In genomic region chr7:79096492-79096891, GRCm38 (mm10) we compare ENCODE assay signal across 16 mouse cellular contexts. TPM values are rescaled to one million over a fixed set of nuclear protein-coding genes. Genes with fewer than 3 reads are reported as not detected.
"Had no signal": no experiment of that assay in that cellular context is flagged by ENCODE, and none has a peak within 500 bp of the region (broad histone marks: within the 10 kb centered on the region; RNA-seq: fewer than 3 reads in every experiment).

No protein-coding gene starts in this region.

- H3K4me1 ChIP-seq: kidney, embryonic 15.5 days; limb, embryonic 12.5 days; liver, embryonic 15.5 days; midbrain, embryonic 13.5 days; stomach, embryonic 15.5 days had no signal

- DNase-seq: kidney, adult 2 months; kidney, postnatal 14 days; layer of hippocampus, adult 9-11 months; layer of hippocampus, postnatal 36 days; liver; lung, adult 2 months; lung, postnatal 36 days; thymus, adult 18-20 months; thymus, postnatal 14 days had no signal

- H3K9me3 ChIP-seq: kidney, embryonic 15.5 days; limb, embryonic 12.5 days; liver, embryonic 15.5 days; midbrain, embryonic 13.5 days; stomach, embryonic 15.5 days had no signal

- H3K27ac ChIP-seq: kidney, embryonic 15.5 days; limb, embryonic 12.5 days; liver, embryonic 15.5 days; midbrain, embryonic 13.5 days; stomach, embryonic 15.5 days had no signal

- H3K4me3 ChIP-seq: kidney, embryonic 15.5 days; limb, embryonic 12.5 days; liver, embryonic 15.5 days; midbrain, embryonic 13.5 days; stomach, embryonic 15.5 days had no signal

- H3K36me3 ChIP-seq: kidney, embryonic 15.5 days; limb, embryonic 12.5 days; liver, embryonic 15.5 days; midbrain, embryonic 13.5 days; stomach, embryonic 15.5 days had no signal

- H3K4me2 ChIP-seq: kidney, embryonic 15.5 days; limb, embryonic 12.5 days; liver, embryonic 15.5 days; midbrain, embryonic 13.5 days; stomach, embryonic 15.5 days had no signal

- H3K9ac ChIP-seq: kidney, embryonic 15.5 days; limb, embryonic 12.5 days; liver, embryonic 15.5 days; midbrain, embryonic 13.5 days; stomach, embryonic 15.5 days had no signal

- H3K27me3 ChIP-seq: kidney, embryonic 15.5 days; midbrain, embryonic 13.5 days; stomach, embryonic 15.5 days had no signal

RNA-seq across cellular contexts. Expression of gene Hapln3, which starts 34.3 kb away (rescaled TPM):
- total RNA-seq: megakaryocyte progenitor cell, adult 5-6 weeks had no signal

RNA-seq across cellular contexts. Expression of gene Acan, which starts 43.2 kb away (rescaled TPM):
- total RNA-seq: megakaryocyte progenitor cell, adult 5-6 weeks had no signal
- polyA plus RNA-seq: kidney, adult 2 months; large intestine, adult 2 months had no signal
